Mouse (Mus musculus) E14TG2a.4 (cell line): ENCODE measurements at regions not wholly inside any gene's neighbourhood (a gene's known extent, or its start where the extent isn't known, plus 50 kb on each side); places are given as distances from the start of the nearest gene placed in this dataset.

Source experiments
- CTCF ChIP-seq: conservative IDR thresholded peaks from 2 replicates; pipeline ENCODE4 v1.5.1; 2014; ENCODE audit warnings: low read length
- POU5F1 ChIP-seq: IDR thresholded peaks from 2 replicates; pipeline ENCODE4 v1.6.1; 2014; ENCODE audit warnings: low read length, borderline replicate concordance

DNA sequence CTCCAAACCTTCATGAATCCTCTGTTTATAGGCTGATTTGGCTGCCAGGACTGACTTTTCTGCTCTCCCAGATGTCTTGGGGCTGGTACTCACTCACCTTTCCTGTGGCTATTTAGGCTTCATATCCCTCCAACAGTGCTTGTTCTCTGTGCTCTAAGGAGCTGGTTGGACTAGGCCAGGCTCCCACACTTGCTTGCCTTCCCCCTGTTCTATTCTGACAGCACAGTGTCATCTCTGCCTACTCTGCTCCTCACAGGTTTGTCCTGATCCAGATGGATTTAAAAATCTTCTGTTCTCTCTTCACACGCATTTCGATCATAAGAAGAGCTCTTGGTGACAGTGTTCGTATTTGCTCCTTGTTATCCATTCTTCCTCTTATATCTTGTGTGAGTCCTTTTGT lies 134.7 kb upstream of the N4bp1 start:
- no peak for TF ChIP-seq CTCF
- no peak for TF ChIP-seq POU5F1
